In genomic region chr4:59011446-59011845, GRCm38 (mm10) we compare ENCODE assay signal across 8 mouse cellular contexts. TPM values are rescaled to one million over a fixed set of nuclear protein-coding genes. Genes with fewer than 3 reads are reported as not detected.
"Had no signal": no experiment of that assay in that cellular context is flagged by ENCODE, and none has a peak within 500 bp of the region (broad histone marks: within the 10 kb centered on the region; RNA-seq: fewer than 3 reads in every experiment).

No protein-coding gene starts in this region.

- H3K9ac ChIP-seq: liver, embryonic 13.5 days; midbrain, embryonic 13.5 days had no signal

- H3K27ac ChIP-seq: left cerebral cortex, adult 2 months; liver, embryonic 13.5 days; midbrain, embryonic 13.5 days had no signal

- H3K27me3 ChIP-seq: liver, embryonic 13.5 days; midbrain, embryonic 13.5 days had no signal

- H3K4me3 ChIP-seq: left cerebral cortex, adult 2 months; liver, embryonic 13.5 days; midbrain, embryonic 13.5 days had no signal

- DNase-seq: kidney, adult 8-10 months; kidney, postnatal 25 days; liver, embryonic 13.5 days; lung, adult 18-20 months; right cerebral cortex, postnatal 25 days had no signal

- H3K36me3 ChIP-seq: midbrain, embryonic 13.5 days had no signal

RNA-seq across cellular contexts. Expression of gene Gm20503, which starts 8.4 kb away (rescaled TPM):
- total RNA-seq: midbrain, postnatal 0 days had no signal
